Mouse (Mus musculus) cerebellum, postnatal 14 days (tissue): ENCODE results near the gene Smad1.

ENCODE experiments used
- DNase-seq, 2 experiments: peaks; one replicate each; pipeline ENCODE4 v3.0.0; 2021; ENCODE audit warnings: mixed read lengths in 2 of 2

The Smad1 gene

DNA sequence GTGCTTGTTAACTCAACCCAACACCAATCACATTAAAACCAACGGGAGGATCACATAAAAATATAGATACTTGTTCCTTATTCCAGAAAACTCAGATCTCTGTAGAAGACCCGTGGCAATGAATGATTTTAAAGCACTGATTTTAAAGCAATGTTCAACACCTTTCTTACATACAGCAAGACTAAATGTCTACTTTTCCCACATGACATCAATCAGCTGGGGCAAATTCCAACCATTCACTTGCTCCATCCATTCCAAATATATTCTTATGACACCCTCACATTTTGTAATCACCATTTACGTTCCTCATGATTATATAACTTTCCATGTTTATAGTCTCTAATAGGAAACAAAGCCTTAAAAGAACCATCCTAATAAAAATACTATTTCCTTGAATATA lies 105.5 kb downstream of the Smad1 start:
- no peak for DNase-seq

DNA sequence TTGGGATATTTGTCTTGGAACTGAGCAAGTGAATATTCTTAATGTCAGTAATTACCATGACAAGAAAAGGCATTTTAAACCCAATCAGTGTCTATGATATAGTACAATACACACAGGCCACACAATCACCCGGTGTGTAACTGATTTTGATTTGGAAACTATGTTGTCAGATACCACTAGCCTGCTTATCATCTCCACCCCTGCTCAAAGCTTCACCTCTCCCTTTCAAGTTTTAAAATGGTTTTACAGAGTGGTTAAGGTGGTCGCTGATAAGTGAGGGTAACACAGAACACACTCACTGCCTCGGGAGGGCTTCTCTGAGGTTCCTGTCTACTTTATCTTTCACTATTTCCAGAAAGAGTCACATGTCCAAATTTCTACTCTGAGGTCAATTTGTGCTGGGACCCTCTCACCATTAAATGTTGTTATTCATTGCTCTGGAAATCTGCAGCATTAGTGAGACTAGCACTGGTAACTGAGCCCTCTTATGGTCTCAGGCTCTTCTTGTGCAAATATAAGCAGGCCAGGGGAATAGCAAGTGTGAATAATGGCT lies 106.5 kb downstream of the Smad1 start:
- no peak for DNase-seq

DNA sequence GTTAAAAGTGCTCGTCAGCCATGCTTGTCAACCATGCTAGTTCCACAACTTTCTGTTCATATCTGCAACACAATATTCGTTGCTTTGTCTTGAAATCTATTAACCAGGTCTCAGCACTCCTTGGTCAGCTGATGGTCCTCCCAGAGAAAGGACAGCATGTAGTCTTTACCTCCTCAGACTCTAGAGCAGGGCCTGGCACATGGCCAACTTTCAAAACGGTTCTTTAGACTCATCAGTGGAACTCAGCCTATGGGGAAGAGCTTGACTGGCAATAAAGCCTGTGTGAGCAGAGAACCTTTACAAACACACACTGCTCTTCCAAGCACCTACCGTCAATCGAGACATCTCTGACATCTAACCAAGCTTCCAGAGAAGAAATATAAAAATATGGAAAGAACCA lies 109.7 kb downstream of the Smad1 start:
- peak; percentile 36 to 41 for DNase-seq

DNA sequence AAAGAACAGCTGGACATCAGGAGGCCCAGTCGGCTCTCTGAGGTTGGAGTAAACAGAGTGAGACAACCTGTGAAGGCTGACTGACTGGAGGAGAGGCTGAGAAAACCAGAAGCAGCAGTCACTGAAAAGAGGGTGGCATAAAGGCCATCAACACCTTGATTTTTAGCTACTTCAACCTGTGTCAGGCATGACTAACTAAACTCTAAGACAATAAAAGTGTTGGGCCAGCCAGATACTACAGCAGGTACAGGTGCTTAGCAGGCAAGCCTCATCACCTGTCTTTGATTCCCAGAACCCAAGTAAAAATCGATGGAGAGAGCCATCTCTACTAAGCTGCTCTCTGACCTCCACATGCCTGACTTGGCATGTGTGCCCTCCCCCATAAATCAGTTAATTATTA lies 110.6 kb downstream of the Smad1 start:
- DNase-seq: no peak
